Mouse (Mus musculus): ENCODE data around the gene Pcdh19.

The Pcdh19 gene

DNA sequence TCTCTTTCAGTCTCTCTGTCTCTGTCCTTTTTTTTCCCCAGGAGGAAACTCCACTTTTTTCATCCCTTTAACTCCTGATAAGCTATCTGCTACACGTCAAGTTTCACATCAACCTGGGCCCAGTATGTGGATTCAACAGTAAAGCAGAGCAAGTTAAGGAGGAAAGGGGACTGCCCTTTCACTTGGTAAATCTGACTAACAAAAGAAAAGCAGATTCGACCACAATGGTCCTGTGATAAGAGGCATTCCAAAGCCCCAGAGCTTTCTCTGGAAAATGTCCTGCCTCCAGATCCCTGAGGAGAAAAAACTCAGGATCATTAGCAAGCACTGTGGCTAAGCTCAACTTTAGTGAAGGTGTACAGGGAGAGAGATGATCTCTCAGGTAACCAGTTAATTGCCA, 13.7 kb downstream of the Pcdh19 start:
- POLR2A ChIA-PET, result interaction anchor here in 3 of 4 experiments (0.6 to 3.1 kb wide), 7 partner anchors 10 to 1198 kb away, joined by 3 to 29 read pairs (median 5); partner anchors contain the start of gene Pcdh19 (in 2 of the 3)
- CTCF ChIA-PET, result interaction anchor here in 1 of 4 experiments (0.6 kb wide), 1 partner anchor 87 kb away, joined by 3 read pairs; no protein-coding TSS in a partner anchor

GRCm38 (mm10) chrX:133673796-133674195, 15.0 kb downstream of the Pcdh19 start:
- CTCF ChIA-PET, result interaction anchor here in 1 of 4 experiments (1.1 kb wide), 1 partner anchor 18 kb away, joined by 4 read pairs; no protein-coding TSS in a partner anchor
- POLR2A ChIA-PET, result interaction anchor here (0.7 to 3.1 kb wide), 7 partner anchors 11 to 17 kb away, joined by 3 to 29 read pairs (median 5); partner anchors contain the start of gene Pcdh19 (in 3 of the 4)

GRCm38 (mm10) chrX:133660111-133660510, 28.7 kb downstream of the Pcdh19 start:
- ChIA-PET POLR2A (no interaction called here), CTCF (interaction anchor here in 1 of 4 experiments (1.2 kb wide), 1 partner anchor 32 kb away, joined by 3 read pairs; no protein-coding TSS in a partner anchor)

- CTCF ChIA-PET, result interaction anchor here in 1 of 4 experiments (0.7 kb wide), 1 partner anchor 258 kb away, joined by 3 read pairs; no protein-coding TSS in a partner anchor
Observed at GRCm38 (mm10) chrX:133657308-133658302, 31.2 kb downstream of the Pcdh19 start.

DNA sequence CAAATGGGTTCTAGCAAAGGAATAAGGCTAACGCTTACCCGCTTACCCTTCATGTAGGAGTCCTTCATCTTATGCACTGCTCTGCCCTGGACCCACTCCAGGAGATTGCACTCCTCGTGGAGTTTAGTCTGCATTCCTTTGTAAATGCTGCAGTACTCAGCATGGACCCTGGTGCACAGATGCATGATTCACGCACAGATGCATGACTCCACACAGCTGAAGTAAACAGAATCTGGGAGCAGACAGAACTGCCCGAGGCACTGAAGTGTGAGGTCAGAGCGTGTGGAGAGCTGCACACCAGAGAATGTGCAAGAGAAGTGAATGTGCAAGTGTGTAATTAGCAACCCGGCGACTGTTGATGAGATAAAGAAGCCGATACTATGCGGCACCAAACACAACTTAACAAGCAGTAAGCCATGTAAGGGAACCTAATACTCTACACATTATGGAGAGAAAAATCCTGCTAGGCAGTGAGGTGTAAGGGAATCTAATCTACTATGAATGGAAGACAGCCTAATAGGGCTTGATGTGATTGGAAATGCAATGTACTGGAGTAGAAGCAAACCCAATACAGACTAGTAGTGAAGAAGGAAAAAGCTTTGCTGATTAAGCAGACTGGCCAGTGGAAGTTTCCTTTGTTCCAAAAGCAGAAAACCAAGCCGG, 32.8 kb downstream of the Pcdh19 start:
- ChIA-PET POLR2A (no interaction called here), CTCF (no interaction called here)

More at GRCm38 (mm10) chrX:133657308-133658302, 31.2 kb downstream of the Pcdh19 start:
- POLR2A ChIA-PET, result interaction anchor here in 1 of 4 experiments (1.2 kb wide), 1 partner anchor 31 kb away, joined by 4 read pairs; the partner anchor contains the start of gene Pcdh19

- POLR2A ChIA-PET, result no interaction called here
- CTCF ChIA-PET, result no interaction called here
Observed at GRCm38 (mm10) chrX:133655196-133655595, 33.6 kb downstream of the Pcdh19 start.

- ChIA-PET CTCF (no interaction called here), POLR2A (no interaction called here)
Observed at GRCm38 (mm10) chrX:133653071-133653470, 35.7 kb downstream of the Pcdh19 start.

DNA sequence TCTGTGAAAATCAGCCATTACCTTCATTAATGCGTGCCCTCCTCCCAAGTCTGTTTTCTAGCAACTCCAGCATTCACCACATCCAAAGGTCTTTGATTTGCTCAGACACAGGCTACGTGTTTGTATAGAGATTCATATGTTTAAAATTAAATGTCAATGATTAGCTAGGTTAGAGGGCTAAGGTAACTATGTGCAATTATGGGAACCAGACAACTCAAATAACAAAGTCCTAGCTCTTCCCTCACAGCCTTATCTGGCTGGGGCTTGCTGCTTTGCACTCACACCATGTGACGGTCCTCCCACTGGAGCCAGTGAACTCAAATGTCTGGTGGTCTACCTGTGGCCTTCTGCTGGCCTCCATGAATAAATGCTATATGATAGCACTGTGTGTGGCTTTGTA, 38.4 kb downstream of the Pcdh19 start:
- CTCF ChIA-PET, result no interaction called here

GRCm38 (mm10) chrX:133647809-133648208, 41.0 kb downstream of the Pcdh19 start:
- POLR2A ChIA-PET, result no interaction called here

More for the DNA sequence above, 38.4 kb downstream of the Pcdh19 start:
- POLR2A ChIA-PET, result no interaction called here

DNA sequence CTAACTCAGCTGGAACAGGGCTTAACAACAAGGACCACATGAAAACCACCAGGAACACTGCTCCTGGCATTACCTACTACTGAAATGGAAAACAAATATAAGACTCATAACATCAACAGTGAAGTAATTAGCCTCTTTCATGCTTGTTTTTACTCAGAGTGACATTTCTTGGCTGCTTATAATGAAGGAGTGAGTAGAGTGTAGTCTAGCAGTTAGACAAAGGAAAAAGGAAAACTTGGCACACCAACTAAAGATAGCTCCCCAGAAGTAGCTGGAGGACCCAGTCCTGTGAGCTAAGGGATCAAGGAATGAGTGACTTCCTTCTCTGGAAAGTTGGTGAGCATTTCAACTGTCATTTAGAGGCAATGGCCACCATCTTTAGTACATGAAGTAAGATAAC, 49.3 kb downstream of the Pcdh19 start:
- CTCF ChIA-PET, result no interaction called here
- POLR2A ChIA-PET, result no interaction called here

More at GRCm38 (mm10) chrX:133647809-133648208, 41.0 kb downstream of the Pcdh19 start:
- CTCF ChIA-PET, result no interaction called here

DNA sequence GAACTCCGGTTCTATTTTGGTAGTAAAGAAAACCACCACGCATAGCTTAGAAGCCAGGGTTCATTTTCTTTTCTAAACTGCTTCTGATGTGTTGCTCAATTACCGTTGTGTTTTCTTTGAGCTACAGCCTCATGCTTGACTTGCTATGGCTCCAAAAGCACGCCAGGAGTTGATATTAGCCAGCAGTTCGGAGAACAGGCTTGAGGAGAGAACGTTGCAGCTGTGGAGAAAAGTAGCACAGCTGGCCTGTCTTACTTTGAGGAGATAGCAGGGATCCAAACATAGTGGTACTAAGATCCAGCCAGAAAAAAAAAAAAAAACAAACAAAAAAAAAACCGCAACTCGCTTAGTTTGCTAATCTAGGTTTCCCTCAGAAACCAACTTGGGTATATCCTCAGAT, 59.2 kb downstream of the Pcdh19 start:
- ChIA-PET POLR2A (no interaction called here), CTCF (no interaction called here)

- POLR2A ChIA-PET, result interaction anchor here in 2 of 4 experiments (0.6 to 0.7 kb wide), 2 partner anchors 194 to 291 kb away, joined by 3 to 4 read pairs; no protein-coding TSS in a partner anchor
- CTCF ChIA-PET, result interaction anchor here in 1 of 4 experiments (0.6 kb wide), 1 partner anchor 92 kb away, joined by 5 read pairs; no protein-coding TSS in a partner anchor
Observed at GRCm38 (mm10) chrX:133618222-133618621, 70.6 kb downstream of the Pcdh19 start.

DNA sequence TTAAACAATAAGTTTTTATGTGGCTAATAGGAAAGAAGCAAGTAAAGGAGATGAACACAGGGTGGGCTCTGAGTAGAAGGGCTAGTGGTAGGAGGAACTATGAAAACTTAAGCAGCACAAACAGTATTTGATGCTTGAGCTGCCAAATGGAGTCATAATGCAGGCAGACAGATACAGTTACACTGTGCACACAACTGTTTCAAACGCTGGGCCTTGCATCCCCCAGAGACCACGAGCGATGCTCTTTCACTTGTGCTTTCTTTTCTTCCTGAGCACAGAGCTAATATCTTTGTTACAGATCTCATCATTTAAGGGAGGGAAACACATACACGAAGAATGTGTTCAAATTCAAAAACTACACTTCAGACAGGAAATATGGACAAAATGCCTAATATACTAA, 83.0 kb downstream of the Pcdh19 start:
- ChIA-PET CTCF (no interaction called here), POLR2A (no interaction called here)

DNA sequence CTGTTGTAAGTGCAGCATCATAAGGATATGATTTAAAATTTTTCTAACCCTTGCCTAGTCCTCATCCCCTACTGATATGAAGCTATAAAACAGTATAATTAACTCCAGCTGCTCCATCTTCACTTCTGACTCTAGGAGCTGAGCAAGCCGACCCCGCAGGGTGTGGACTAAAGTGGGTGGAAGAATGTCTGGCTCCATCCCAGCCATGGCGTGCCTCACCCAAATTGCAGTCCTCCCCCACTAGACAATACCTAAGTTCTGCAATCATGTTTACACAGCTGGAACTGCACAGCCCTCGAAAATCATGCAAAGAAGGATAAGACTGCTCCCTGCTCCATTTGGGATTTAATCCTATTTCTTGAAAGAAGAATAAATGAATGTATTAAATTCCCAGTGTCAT, 84.5 kb downstream of the Pcdh19 start:
- POLR2A ChIA-PET, result no interaction called here
- CTCF ChIA-PET, result no interaction called here

- ChIA-PET POLR2A (no interaction called here), CTCF (no interaction called here)
Observed at GRCm38 (mm10) chrX:133602068-133602467, 86.7 kb downstream of the Pcdh19 start.

DNA sequence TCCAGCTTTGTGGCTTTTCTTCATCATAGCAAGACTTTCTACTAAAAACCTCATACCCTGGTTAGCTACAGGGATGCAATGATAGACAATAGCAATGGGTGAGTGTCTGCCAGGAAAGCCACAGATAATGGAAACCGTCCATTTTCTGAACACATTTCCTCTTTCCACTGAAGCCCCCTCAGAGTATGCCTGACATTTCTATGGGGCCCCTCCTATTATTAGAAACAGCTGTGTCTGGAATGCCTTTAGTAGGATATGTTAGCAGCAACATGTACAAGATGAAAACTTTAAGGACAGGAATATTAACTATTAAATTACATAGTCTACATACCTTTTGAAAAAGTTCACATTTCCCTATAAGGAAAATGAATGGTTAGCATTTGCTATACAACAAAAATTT, 87.1 kb downstream of the Pcdh19 start:
- ChIA-PET POLR2A (interaction anchor here in 1 of 4 experiments (0.6 kb wide), 1 partner anchor 74 kb away, joined by 3 read pairs; no protein-coding TSS in a partner anchor), CTCF (no interaction called here)

GRCm38 (mm10) chrX:133601195-133601594, 87.6 kb downstream of the Pcdh19 start:
- POLR2A ChIA-PET, result interaction anchor here in 1 of 4 experiments (0.6 kb wide), 1 partner anchor 74 kb away, joined by 3 read pairs; no protein-coding TSS in a partner anchor
- CTCF ChIA-PET, result no interaction called here

- ChIA-PET CTCF (no interaction called here), POLR2A (no interaction called here)
Observed at GRCm38 (mm10) chrX:133575601-133576382, 113.0 kb downstream of the Pcdh19 start.

GRCm38 (mm10) chrX:133565355-133565754, 123.4 kb downstream of the Pcdh19 start:
- CTCF ChIA-PET, result no interaction called here
- POLR2A ChIA-PET, result no interaction called here
